ENCODE assay signal across 8 mouse cellular contexts in genomic region chr17:71551757-71552451, GRCm38 (mm10). TPM values are rescaled to one million over a fixed set of nuclear protein-coding genes. Genes with fewer than 3 reads are reported as not detected.
A peak's percentile ranks its signal among the peaks of the same experiment; 100 is the strongest.
DNase-seq lines count a peak whose midpoint lies in the region; ATAC-seq and TF ChIP-seq lines count a peak whose summit lies in the region.

Gene Spdya (plus strand): TSS chr17:71552061.

- peak; percentile 85 for DNase-seq in CD4-positive helper T cell, adult 2 months (ENCODE audit: low read depth, low spot score)
- DNase-seq in brain, embryonic 14.5 days (ENCODE audit: low read depth): peak; percentile 95
- peak; percentile 92 for DNase-seq in liver
- peak; percentile 78 to 79 for DNase-seq in spleen, postnatal 36 days (ENCODE audit: low spot score in 2 of 2)

- peak; percentile 61; the same call in 1 of the 2 replicates for TF ChIP-seq POLR2A in brain, embryonic 14.5 days (IDR thresholded peaks at IDR 0.05; ENCODE audit: borderline replicate concordance, extremely low read depth, insufficient read depth, insufficient read length, poor library complexity, severe bottlenecking)

- no peaks in the 10 kb centered on the region for H3K9me3 ChIP-seq in heart, embryonic 12.5 days (replicated peaks)
- H3K9me3 ChIP-seq in kidney, embryonic 16.5 days (ENCODE audit: low read length): no peaks in the 10 kb centered on the region

- peak within 1 kb of the TSS; percentile 81 for H3K9ac ChIP-seq in heart, embryonic 12.5 days
- peak within 1 kb of the TSS; percentile 75 for H3K9ac ChIP-seq in kidney, embryonic 16.5 days (replicated peaks; ENCODE audit: low read length)

- H3K27ac ChIP-seq in heart, embryonic 12.5 days (ENCODE audit: poor library complexity, severe bottlenecking): no peak within 1 kb of the TSS
- H3K27ac ChIP-seq in kidney, embryonic 16.5 days (ENCODE audit: low read length): no peak within 1 kb of the TSS

- TF ChIP-seq CTCF in brain, embryonic 14.5 days (IDR thresholded peaks at IDR 0.05; ENCODE audit: borderline replicate concordance, extremely low read depth, insufficient read depth, insufficient read length): no peak

- ATAC-seq in erythroblast, adult 5-6 weeks (replicated peaks; ENCODE audit: low FRiP score, poor library complexity, severe bottlenecking): peak; percentile 98
- ATAC-seq in heart, embryonic 12.5 days (ENCODE audit: insufficient number of reproducible peaks, low FRiP score): peak; percentile 96
- peak; percentile 97 for ATAC-seq in kidney, embryonic 16.5 days (ENCODE audit: low FRiP score, low TSS enrichment)
- ATAC-seq in monocyte, adult 5-6 weeks (replicated peaks; ENCODE audit: insufficient number of reproducible peaks, low FRiP score, low TSS enrichment, poor library complexity, severe bottlenecking): peak; percentile 83

- under 1% methylated on average over 71 of the region's 78 CpGs for WGBS in heart, embryonic 12.5 days
- under 1% methylated on average over 75 of the region's 78 CpGs for WGBS in kidney, embryonic 16.5 days

- H3K36me3 ChIP-seq in heart, embryonic 12.5 days: no peaks in the 10 kb centered on the region
- H3K36me3 ChIP-seq in kidney, embryonic 16.5 days (ENCODE audit: insufficient read depth, low read length): no peaks in the 10 kb centered on the region

- H3K27me3 ChIP-seq in heart, embryonic 12.5 days (replicated peaks): peaks cover 26% of the 10 kb centered on the region
- H3K27me3 ChIP-seq in kidney, embryonic 16.5 days (ENCODE audit: insufficient read depth, low read length): peaks cover 10% of the 10 kb centered on the region

- peak within 1 kb of the TSS; percentile 73 for H3K4me3 ChIP-seq in heart, embryonic 12.5 days
- peak within 1 kb of the TSS; percentile 69 for H3K4me3 ChIP-seq in kidney, embryonic 16.5 days (ENCODE audit: low read length)

- H3K4me2 ChIP-seq in heart, embryonic 12.5 days: peak within 1 kb of the TSS; percentile 98
- H3K4me2 ChIP-seq in kidney, embryonic 16.5 days (replicated peaks; ENCODE audit: low read depth, low read length): peak within 1 kb of the TSS; percentile 100

- H3K4me1 ChIP-seq in heart, embryonic 12.5 days (replicated peaks): peaks cover 11% of the 10 kb centered on the region
- 0 out of 2 replicates have a peak, but pooled peaks cover 6% of the 10 kb centered on the region for H3K4me1 ChIP-seq in kidney, embryonic 16.5 days (ENCODE audit: insufficient read depth, low read length)

RNA-seq across cellular contexts. Expression of gene Spdya, which starts in this region (rescaled TPM):
- 0.70 and 0.81 TPM in 2 replicates for polyA plus RNA-seq in brain, embryonic 14.5 days (2012; rRNA removed)
- not detected in 2 replicates for total RNA-seq in erythroblast, adult 5-6 weeks (2015; ENCODE audit: low replicate concordance)
- total RNA-seq in erythroblast, adult 5-6 weeks (2017; ENCODE audit: low replicate concordance): not detected in 2 replicates
- polyA plus RNA-seq in heart, embryonic 12.5 days (2016; fragmentation: Nextera tagmentation; extraction: Ambion mirVana): 0.38 and 0.46 TPM in 2 replicates
- 0.59 and 0.63 TPM in 2 replicates for polyA plus RNA-seq in kidney, embryonic 16.5 days (2015; fragmentation: Nextera tagmentation; extraction: Ambion mirVana)
- total RNA-seq in monocyte, adult 5-6 weeks (2017): 1.4 TPM in 1 of 3 replicates, not detected in the others

Comparison
In these comparisons a context has a peak if more than half of its experiments do, and no peak if none do; other contexts are left out.
1. Peak in DNase-seq in brain, embryonic 14.5 days; RNA of the gene not detected or under 1 TPM.
2. Peak in ATAC-seq in erythroblast, adult 5-6 weeks; RNA of the gene not detected or under 1 TPM.
3. Peak in ATAC-seq, H3K4me3 ChIP-seq, H3K9ac ChIP-seq and H3K4me2 ChIP-seq in heart, embryonic 12.5 days; RNA of the gene not detected or under 1 TPM.
4. Peak in ATAC-seq, H3K4me3 ChIP-seq, H3K9ac ChIP-seq and H3K4me2 ChIP-seq in kidney, embryonic 16.5 days; RNA of the gene not detected or under 1 TPM.